Mouse (Mus musculus): ENCODE measurements at regions not wholly inside any gene's neighbourhood (a gene's known extent, or its start where the extent isn't known, plus 50 kb on each side); places are given as distances from the start of the nearest gene placed in this dataset.

- TF ChIP-seq ZNF384 (IDR thresholded peaks at IDR 0.05; ENCODE audit: low read depth, low read length): no peak
- no peak for TF ChIP-seq HCFC1 (IDR thresholded peaks at IDR 0.05; ENCODE audit: borderline replicate concordance, insufficient read depth, low read length)
- TF ChIP-seq ZC3H11A (IDR thresholded peaks at IDR 0.05; ENCODE audit: borderline replicate concordance, low read depth, low read length): no peak
- TF ChIP-seq CHD2 (IDR thresholded peaks at IDR 0.05; ENCODE audit: low read depth, low read length): no peak
Observed at GRCm38 (mm10) chr12:99635361-99635760, 72.0 kb upstream of the Foxn3 start.
